Mouse (Mus musculus) NIH3T3 (cell line): ENCODE data around the gene Abtb1.
A peak's percentile ranks its signal among the peaks of the same experiment; 100 is the strongest.

Experiments
- DNase-seq: peaks from one replicate; pipeline ENCODE4 v3.0.0-alpha.2; 2012; ENCODE audit warnings: low read depth

Abtb1 gene

DNA sequence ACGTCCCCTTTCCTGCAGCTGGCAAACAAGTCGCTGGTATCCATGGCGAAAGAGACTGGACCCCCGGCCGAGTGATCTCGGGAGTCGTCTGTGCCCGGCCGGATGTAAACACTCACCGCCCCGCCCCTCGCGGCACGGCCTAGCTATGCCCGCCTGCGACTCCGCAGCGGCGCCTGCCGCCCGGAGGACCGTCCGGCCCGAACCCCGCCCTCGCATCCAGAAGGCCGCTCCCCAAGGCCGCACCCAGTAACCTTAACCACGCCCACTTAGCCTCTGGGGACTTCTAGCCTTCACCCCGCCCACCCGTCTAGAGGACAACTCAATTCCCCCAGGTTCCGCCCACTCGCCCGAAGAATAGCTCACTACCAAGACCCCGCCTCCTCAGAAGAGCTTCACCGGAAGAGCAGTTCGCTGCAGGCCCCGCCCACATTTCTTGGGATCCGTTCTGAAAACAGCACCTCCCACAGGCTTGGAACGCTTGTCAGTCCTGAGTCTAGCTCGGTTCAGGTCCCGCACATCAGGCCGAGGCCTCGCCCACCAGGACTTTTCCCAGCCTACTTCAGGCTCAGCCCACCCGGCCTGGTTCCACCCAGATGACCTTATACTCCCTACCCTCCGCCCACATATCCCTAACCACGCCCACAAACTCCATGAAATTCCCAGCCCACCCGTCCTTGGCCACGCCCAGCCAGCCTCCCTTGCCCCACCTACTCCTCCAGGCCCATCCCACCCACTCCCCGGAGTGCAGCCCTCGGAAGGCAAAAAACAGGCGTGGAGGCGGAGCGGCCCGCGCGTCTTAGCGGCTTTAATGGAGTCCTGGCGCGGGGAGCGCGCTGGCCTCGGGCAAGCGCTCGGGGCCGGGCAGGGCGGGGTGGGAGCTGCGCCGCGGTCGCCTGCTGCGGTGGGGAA lies at the start of gene Abtb1:
TSS of gene Abtb1 (minus strand) at position 204 of the 909 bp plus-strand sequence.
- DNase-seq, result peak; percentile 100

- no peak for DNase-seq
These were observed 49.0 kb upstream of the Abtb1 start for GRCm38 (mm10) chr6:88890832-88891231.

DNA sequence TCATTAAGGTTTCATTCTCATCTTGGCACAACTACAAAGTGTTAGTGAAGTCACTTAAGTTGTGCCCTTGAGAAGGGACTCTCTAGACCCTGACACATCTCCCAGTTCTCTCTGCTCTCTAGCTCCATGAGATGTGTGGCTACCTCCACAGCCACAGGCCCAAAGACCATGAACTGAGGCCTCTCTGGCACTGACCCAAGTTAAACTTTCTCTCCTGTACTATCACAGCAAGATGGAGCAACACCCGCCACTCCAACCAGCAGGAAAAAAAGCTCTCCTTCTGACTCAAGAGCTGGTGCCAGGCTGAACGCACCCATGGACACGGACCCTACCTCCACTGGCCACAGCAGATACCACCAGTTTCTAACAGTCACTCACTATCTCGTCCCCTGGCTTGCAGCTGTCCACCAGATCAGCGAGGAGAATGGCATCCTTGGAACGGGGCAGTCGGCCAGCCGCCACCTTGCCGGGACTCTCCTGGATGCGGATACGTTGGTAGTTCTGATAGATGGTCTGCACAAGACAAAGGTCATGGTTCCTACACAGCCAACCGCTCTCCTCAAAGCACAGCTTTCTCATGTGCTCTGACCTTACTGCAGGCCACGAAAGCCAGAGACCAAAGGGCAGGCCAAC lies 47.7 kb upstream of the Abtb1 start:
- DNase-seq, result no peak

DNA sequence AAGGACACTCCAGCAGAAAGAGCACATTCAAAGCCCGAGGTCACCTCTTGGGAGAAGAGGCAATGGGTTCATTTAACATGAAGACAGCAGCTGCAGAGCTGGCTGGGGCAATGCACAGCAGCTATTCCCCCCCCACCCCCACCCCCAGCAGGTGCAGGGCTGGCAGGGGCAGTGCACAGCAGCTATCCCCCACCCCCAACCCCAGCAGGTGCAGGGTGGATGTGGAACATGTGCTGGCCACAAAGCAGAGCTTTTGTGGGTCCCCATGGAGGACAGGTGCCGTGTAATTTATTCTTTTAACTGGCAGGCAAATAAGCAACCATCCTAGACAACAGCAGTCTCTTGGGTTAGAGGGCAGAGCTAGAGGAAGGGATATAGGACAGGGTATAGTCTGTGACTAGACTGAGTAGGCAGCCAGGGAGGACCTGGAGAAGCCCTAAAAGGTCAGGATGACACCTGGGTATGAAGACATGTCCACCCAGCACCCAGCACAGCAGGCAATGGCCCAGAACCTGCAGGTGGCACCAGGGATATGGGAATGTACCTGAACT lies 44.7 kb upstream of the Abtb1 start:
- no peak for DNase-seq

GRCm38 (mm10) chr6:88885644-88886416 lies 44.0 kb upstream of the Abtb1 start:
- no peak for DNase-seq

GRCm38 (mm10) chr6:88884690-88885089 lies 42.9 kb upstream of the Abtb1 start:
- DNase-seq, result no peak

DNA sequence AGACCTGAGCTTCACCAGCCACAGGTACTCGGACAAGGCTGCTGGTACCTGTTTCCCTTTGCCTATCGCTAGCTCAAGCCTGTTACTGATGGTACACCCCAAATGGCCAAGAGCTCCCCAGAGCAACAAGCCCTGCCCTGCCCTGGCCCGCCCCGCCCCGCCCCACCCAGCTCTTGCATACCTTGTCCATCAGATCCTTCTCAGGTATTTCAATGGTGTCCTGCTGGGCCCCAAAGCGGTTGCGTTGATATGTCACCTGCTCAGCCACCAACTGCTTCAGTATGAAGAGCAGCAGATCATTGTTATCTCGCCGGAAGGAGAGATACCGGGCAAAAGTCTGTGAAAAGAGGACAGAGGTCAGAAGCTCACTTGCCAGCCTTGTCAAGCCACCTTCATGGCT lies 42.4 kb upstream of the Abtb1 start:
- DNase-seq, result no peak

- no peak for DNase-seq
These were observed 39.5 kb upstream of the Abtb1 start for GRCm38 (mm10) chr6:88881334-88881733.

- no peak for DNase-seq
These were observed 37.7 kb upstream of the Abtb1 start for GRCm38 (mm10) chr6:88879471-88879870.

DNA sequence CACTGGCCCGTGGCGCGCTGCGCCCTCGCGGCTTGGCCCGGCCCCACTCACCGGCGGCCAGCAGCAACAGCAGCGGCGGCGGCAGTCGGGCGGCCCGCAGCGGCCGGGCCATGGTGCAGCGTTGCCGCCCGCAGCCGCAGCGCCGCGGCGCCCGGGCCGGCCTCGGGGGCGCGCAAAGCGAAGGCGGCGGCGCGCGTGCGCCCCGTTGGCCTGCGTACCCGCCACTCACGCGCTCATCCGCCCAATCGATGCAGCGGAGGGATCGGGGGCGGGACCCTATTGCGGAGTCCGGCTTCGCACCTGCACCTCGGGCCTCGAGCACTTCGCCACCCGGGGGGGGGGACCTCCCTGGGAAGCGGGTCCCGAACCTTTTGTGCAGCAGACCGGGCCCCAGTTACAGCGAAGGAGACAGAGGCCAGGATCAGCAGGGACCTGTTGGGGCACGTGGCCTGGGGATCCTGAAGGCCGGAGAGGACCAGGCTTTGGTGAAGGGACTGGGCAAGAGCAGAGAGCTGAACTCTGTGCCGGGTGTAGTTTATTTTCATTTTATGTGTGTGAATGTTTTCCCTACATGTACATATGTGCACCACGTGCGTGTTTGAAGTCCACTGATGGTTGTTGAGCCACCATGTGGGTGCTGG lies 33.2 kb upstream of the Abtb1 start, which contains the start of gene Podxl2:
TSS of gene Podxl2 (minus strand) at position 177 of the 641 bp plus-strand sequence.
- DNase-seq, result peak; percentile 25

DNA sequence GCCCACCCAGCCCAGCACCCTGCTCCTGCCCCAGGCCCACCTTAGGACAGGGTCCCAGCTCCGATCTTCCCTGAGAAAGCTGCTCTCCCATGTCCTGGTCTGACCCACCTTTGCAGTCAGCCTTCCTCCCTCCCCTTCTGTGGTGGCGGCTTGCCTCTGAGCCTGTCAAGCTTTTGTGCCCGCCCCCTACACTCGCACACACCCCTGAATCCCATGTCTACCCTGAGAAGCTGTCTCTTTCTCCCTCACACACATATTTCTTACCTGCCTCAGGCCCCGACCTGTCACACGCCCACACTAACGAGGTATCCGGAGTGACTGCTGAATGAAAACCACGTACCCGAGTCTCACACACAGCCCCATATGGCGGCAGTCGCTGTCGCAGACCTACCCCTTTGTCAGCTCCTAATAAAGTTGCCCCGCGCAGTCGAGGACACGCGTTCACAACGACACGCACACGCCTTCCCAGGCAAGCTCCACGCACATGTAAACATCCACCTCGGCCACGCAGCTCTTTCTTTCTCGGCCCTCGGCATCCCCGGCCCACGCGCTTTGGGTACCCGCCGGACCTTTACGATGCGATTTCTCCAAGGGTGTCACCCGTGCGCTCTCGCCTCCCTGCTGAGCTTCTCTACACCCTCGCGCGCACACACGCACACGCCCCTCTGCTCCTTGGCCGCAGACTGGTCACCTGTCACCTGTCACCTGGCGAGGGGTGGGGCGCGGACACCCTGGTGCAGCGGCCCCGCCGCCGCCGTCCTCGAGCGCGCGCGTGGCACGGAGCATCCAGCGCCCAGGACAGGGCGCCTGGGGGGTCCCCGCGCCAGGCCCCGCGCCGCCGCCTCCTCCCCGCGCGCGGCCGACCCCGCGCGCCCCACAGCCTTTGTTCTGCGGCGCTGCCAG lies 32.4 kb upstream of the Abtb1 start:
- no peak for DNase-seq

- no peak for DNase-seq
These were observed 31.0 kb upstream of the Abtb1 start for GRCm38 (mm10) chr6:88872811-88873210.

DNA sequence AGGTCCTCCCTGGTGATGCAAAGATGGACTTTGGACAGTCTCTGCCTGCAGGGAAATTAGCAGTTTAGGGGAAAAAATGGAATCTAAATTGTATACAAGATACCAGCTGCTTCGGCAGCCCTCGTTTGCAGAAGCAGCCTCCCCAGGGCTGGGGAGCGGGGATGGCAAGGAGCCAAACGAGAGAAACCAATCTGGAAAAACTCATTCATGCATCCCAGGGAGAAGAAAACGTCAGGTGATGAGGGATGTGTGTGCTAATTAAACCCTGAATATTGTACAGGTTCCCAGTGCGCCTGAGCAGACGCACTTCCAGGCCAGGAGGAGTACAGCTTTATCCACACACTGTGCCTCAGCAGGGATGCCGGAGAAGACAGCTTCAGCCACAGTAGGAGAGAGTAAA lies 29.8 kb upstream of the Abtb1 start:
- no peak for DNase-seq

- peak; percentile 37 for DNase-seq
These were observed 28.8 kb upstream of the Abtb1 start for GRCm38 (mm10) chr6:88870594-88870993.

GRCm38 (mm10) chr6:88869459-88869858 lies 27.7 kb upstream of the Abtb1 start:
- peak; percentile 81 for DNase-seq

GRCm38 (mm10) chr6:88865704-88866103 lies 23.9 kb upstream of the Abtb1 start:
- DNase-seq, result no peak

GRCm38 (mm10) chr6:88860914-88861313 lies 19.1 kb upstream of the Abtb1 start:
- peak; percentile 82 for DNase-seq

- no peak for DNase-seq
These were observed 16.6 kb upstream of the Abtb1 start for GRCm38 (mm10) chr6:88858341-88858740.

- DNase-seq, result no peak
These were observed 16.0 kb upstream of the Abtb1 start for GRCm38 (mm10) chr6:88857830-88858229.

DNA sequence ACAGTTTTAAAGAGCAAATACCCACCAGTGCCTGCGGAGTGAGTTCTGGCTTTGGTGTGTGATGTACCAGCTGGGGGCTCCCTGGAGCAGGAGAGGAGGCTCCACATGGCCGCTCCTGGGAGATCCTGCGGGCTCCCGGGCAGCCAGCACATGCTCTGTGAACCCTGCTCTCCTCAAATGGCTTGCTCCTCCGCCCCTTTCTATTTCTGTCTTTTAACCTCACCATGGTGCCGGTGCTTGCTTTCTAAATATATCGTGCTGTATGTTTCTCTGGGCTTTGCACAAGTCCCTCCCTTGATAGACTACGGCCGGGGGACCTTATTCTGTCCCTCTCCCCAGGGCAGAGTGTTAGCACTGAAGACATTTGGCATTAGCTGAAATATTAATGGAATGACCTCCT lies 15.5 kb upstream of the Abtb1 start:
- peak; percentile 65 for DNase-seq

GRCm38 (mm10) chr6:88855636-88856035 lies 13.9 kb upstream of the Abtb1 start:
- peak; percentile 91 for DNase-seq
